Mouse (Mus musculus): ENCODE results near the gene Gltp. TPM values are rescaled to one million over a fixed set of nuclear protein-coding genes. Genes with fewer than 3 reads are reported as not detected.

Gene Gltp
- total RNA-seq, 2 experiments from 2014 or later = 35.2 to 67.5 TPM

DNA sequence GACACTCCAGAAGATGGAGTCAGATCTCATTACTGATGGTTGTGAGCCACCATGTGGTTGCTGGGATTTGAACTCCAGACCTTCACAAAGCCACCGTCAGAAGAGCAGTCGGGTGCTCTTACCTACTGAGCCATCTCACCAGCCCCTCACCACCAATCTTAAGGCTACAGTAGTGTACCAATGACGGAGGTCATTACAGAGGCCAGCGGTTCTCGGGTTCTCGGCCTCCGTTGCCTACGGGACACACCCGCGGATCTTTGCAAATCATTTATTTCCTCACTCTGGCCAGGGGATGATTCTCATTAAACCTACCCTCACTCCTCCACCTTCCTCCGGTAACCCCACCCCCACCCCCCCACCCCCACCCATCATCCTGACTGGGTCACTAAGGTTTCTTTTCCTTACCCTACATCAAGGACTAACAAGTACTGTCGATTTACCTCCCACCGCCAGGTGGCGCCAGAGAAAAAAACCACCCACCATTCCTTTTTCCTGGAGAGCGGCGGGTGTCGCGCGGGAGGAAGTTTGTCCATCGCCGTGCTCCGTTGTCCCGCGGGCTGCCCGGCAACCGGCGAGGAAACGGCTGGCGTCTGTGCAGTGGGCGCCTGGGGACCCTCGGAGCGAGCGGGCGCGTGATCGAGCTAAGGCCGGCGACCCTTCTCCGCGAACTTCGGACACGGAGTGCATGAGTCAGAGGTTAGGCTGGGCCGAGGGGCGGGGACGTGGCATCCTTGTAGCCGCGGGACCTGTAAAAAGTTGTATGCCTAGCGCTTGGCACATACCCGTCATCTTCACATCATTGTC is 16.7 kb upstream of the Gltp start, which contains the start of gene Tchp:
Tchp (plus strand) TSS at position 496 of the 804 bp plus-strand sequence.
- peak; percentile 59 for ATAC-seq (replicated peaks; ENCODE audit: low FRiP score, low TSS enrichment, poor library complexity, severe bottlenecking)

GRCm38 (mm10) chr5:114702403-114703392 is 11.9 kb upstream of the Gltp start:
- ATAC-seq (replicated peaks; ENCODE audit: low FRiP score, low TSS enrichment, poor library complexity, severe bottlenecking) = peak; percentile 90

GRCm38 (mm10) chr5:114699015-114699414 is 8.2 kb upstream of the Gltp start:
- ATAC-seq (replicated peaks; ENCODE audit: low FRiP score, low TSS enrichment, poor library complexity, severe bottlenecking) = no peak

- no peak for ATAC-seq (replicated peaks; ENCODE audit: low FRiP score, low TSS enrichment, poor library complexity, severe bottlenecking)
Observed at GRCm38 (mm10) chr5:114698044-114698746, 7.4 kb upstream of the Gltp start.

DNA sequence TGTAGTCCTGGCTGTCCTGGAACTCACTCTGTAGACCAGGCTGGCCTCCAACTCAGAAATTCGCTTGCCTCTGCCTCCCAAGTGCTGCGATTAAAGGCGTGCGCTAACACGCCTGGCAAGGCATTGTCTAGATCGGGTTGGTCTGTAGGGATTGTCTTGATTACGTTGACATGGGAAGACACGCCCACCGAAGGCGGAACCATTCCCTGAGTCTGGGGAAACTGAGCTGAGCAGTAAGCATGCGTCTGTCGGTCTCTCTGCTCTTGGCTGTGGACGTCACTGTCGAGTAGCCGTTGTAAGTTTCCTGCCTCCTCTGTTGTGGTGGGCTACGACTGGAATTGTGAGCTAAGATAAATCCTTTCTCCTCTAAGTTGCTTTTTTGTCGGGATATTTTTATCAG is 6.2 kb upstream of the Gltp start:
- ATAC-seq (replicated peaks; ENCODE audit: low FRiP score, low TSS enrichment, poor library complexity, severe bottlenecking) = no peak

GRCm38 (mm10) chr5:114695775-114696174 is 5.0 kb upstream of the Gltp start:
- no peak for ATAC-seq (replicated peaks; ENCODE audit: low FRiP score, low TSS enrichment, poor library complexity, severe bottlenecking)

DNA sequence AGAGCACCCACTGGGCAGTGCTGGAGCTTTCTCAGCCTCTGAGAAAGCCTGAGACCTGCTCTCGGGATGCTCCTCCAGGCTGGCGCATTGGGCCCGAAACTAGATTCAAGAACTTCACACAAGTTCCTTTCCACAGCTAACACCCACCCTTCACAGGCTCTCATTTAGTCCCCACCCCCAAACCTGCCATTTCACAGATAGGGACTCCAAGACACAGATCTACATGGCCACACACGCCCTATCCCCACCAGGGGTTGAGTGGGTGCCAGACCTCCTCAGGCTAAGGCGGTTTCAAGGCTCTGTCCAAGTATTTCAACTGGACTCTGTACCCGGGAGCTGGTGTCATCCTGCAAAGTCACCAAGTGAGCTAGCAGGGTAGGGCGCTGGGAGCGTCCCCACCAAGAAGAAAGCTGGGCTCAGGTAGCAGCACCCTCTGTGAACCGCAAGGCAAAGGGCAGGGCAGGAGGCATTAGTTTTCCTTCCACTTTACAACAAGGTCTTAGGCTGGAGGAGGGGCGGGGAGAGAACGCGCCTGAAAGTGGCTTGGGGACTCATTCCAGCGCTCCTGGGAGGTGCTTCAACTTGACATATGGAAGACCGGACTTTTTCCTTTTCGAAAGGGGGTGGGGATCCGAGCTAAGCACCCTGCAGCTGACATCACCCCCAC is 951 bp downstream of the Gltp start:
- peak; percentile 57 for ATAC-seq (replicated peaks; ENCODE audit: low FRiP score, low TSS enrichment, poor library complexity, severe bottlenecking)

GRCm38 (mm10) chr5:114688703-114689102 is 2.1 kb downstream of the Gltp start:
- no peak for ATAC-seq (replicated peaks; ENCODE audit: low FRiP score, low TSS enrichment, poor library complexity, severe bottlenecking)

DNA sequence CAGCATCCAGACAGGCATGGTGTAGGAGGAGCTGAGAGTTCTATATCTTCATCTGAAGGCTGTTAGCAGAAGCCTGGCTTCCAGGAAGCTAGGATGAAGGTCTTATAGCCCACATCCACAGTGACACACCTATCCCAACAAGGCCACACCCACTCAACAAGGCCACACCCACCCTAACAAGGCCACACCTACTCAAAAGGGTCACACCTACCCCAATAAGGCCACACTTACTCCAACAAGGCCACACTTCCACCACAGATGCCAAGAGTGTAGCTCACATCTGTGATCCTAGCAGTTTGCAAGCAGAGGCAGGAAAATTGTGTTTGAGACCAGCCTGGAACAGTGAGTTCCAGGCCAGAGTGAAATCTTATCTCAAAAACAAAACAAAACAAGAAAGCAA is 2.9 kb downstream of the Gltp start:
- no peak for ATAC-seq (replicated peaks; ENCODE audit: low FRiP score, low TSS enrichment, poor library complexity, severe bottlenecking)

DNA sequence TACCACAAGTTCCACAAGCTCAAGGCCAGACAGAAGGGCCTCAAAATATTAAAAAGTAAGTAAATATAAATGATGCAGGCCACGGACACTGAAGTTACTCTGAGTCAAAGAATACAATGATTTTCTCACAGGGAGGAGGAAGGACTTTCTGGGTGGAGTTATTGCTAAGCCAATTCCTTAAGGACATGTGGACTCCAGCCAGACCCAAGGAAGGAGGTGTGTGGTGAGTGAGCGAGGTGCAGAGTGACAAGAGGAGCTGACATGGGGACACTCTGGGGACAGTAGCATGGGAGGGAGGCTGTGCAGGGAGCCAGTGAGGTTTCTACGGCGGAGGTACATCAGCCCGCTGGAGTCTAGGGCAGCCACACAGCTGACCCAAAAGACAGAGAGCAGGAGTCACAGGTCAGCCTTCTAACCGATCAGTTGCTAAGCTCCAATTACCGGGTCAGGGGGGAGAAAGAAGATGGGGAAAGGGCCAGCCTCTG is 4.0 kb downstream of the Gltp start:
- ATAC-seq (replicated peaks; ENCODE audit: low FRiP score, low TSS enrichment, poor library complexity, severe bottlenecking) = no peak

GRCm38 (mm10) chr5:114685986-114686385 is 4.8 kb downstream of the Gltp start:
- no peak for ATAC-seq (replicated peaks; ENCODE audit: low FRiP score, low TSS enrichment, poor library complexity, severe bottlenecking)

GRCm38 (mm10) chr5:114681717-114682116 is 9.1 kb downstream of the Gltp start:
- ATAC-seq (replicated peaks; ENCODE audit: low FRiP score, low TSS enrichment, poor library complexity, severe bottlenecking) = no peak

DNA sequence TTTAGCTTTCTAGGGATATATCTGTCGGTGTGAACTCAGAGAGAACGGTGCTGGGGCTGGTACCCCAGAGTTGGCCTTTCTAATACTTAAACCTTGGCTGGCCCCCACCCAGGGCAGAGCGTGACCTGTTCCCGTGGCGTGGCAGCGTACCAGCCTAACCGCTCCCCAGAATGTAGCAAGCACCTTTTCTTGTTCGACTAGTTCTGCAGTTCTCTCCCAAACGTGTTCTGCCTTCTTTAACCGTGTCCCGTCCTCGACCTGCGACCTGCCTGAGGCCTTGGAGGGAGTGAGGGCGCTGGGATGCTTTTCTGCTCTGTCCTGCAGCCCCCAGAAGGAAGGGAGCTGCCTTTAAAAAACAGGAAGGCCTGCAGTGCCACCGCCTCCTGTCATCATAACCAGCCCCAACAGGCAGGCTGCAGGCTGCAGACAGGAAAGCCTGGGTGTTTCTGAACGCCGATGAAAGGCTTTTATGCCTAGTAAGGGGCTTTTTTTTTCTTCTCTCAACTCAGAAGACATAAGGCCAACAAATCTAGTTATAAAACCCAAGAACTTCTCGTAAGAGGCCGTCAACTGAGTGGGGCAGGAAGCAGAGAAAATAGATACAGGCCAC is 10.0 kb downstream of the Gltp start:
- no peak for ATAC-seq (replicated peaks; ENCODE audit: low FRiP score, low TSS enrichment, poor library complexity, severe bottlenecking)

GRCm38 (mm10) chr5:114679841-114680591 is 10.8 kb downstream of the Gltp start:
- ATAC-seq (replicated peaks; ENCODE audit: low FRiP score, low TSS enrichment, poor library complexity, severe bottlenecking) = no peak

DNA sequence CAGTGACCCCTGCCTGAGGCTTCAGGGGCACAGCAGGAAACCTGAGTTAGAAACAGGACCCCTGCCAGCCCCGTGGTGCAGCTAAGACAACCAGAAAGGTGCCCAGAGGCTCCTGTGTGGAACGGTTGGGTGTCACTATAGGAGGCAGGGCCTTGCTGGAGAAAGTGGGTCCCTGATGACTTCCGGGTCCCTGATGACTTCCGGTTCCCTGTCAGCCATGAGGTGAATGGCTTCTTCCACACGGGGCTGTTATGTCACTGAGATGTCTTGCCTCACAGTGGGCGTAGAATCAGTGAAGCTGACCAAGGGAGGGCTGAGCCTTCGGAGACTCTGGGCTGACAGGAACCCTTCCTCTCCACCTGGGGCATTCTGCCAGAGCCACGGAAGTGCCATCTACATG is 16.2 kb downstream of the Gltp start:
- ATAC-seq (replicated peaks; ENCODE audit: low FRiP score, low TSS enrichment, poor library complexity, severe bottlenecking) = no peak

- no peak for ATAC-seq (replicated peaks; ENCODE audit: low FRiP score, low TSS enrichment, poor library complexity, severe bottlenecking)
Observed at GRCm38 (mm10) chr5:114673114-114673513, 17.7 kb downstream of the Gltp start.

DNA sequence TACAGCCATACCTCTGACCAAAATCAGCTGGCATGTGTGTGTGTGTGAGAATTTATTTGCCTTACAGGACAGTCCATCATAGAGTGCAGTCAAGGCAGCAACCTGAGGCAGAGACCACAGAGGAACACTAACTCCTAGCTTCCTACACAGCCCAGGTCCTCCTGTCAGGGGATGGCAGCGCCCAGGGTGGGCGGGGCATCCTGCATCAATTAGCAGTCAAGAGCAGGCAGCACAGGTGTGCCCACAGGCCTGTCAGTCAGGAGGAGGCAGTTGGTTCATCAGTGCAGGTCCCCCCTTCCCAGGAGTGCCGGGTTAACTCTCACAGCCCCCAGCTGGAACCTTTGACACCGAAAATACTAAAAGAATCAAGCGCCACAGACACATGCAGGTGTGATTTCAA is 21.8 kb downstream of the Gltp start:
- ATAC-seq (replicated peaks; ENCODE audit: low FRiP score, low TSS enrichment, poor library complexity, severe bottlenecking) = no peak

Data from megakaryocyte-erythroid progenitor cell, adult 5-6 weeks (primary cell).